Mouse (Mus musculus) heart, postnatal 0 days (tissue): Measurements from ENCODE around the gene Plscr1.

Experiments used
- CTCF ChIP-seq: IDR thresholded peaks from 2 replicates; pipeline ENCODE4 v1.5.1; 2016; ENCODE audit warnings: antibody characterized with exemption, control low read depth, low read depth
- EP300 ChIP-seq: IDR thresholded peaks from 2 replicates; pipeline ENCODE4 v1.6.1; 2016; ENCODE audit warnings: antibody characterized with exemption, low read depth

GRCm38 (mm10) chr9:92207757-92208156 lies 41.8 kb upstream of the Plscr1 start:
- TF ChIP-seq CTCF, result no peak
- TF ChIP-seq EP300, result no peak
